Mouse (Mus musculus): ENCODE data around the gene Slc51a. TPM values are rescaled to one million over a fixed set of nuclear protein-coding genes. Genes with fewer than 3 reads are reported as not detected.
A peak's percentile ranks its signal among the peaks of the same experiment; 100 is the strongest.

Slc51a gene
- polyA plus RNA-seq, 2 experiments: 0.16 to 1.2 TPM

DNA sequence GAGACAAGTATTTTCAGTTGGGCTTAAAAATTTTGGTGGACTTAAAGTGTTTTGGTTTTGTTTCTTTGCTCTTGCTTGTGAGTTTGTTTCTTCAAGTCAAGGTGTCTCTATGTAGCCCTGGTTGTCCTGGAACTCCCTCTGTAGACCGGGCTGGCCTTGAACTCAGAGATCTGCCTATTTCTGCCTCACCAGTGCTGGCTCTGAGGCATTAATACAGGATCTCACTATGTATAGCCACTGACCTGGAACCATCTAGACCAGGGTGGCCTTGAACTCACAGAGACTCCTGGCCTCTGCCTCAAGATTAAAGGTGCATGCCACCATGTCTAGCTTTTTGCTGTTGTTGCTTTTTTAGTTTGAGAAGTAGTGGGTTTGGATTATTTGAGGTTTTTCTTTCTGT, 55.8 kb downstream of the Slc51a start:
- TF ChIP-seq EP300 (IDR thresholded peaks at IDR 0.05; ENCODE audit: low read depth): no peak
- no peak for TF ChIP-seq CTCF (IDR thresholded peaks at IDR 0.05; ENCODE audit: low read depth)
- ATAC-seq (ENCODE audit: insufficient read depth) (no peak), DNase-seq (ENCODE audit: low read depth in 3 of 3, low spot score in 3 of 3) (no peak)
- Histone ChIP-seq H3K36me3 (replicated peaks; ENCODE audit: control insufficient read depth, insufficient read depth, low read depth) (peaks cover 6% of the 10 kb centered on the region), H3K4me2 (ENCODE audit: low read depth) (peak overlapping the region; percentile 90), H3K9ac (replicated peaks) (peak overlapping the region; percentile 99), H3K9me3 (ENCODE audit: control insufficient read depth, low read length) (no peaks in the 10 kb centered on the region), H3K4me3 (ENCODE audit: insufficient read depth in 1 of 2, low read depth in 2 of 2, low read length in 2 of 2) (peak overlapping the region; percentile 87 to 95), H3K27me3 (ENCODE audit: control insufficient read depth, insufficient read depth, low read length) (no peaks in the 10 kb centered on the region), H3K27ac (peak overlapping the region; percentile 91), H3K4me1 (replicated peaks; ENCODE audit: control insufficient read depth in 2 of 2, insufficient read depth in 2 of 2, low read length in 1 of 2) (peaks cover 26 to 29% of the 10 kb centered on the region in 2 experiments)
- WGBS (ENCODE audit: insufficient replicate concordance): 77% methylated on average over 1 of the region's 1 CpGs

DNA sequence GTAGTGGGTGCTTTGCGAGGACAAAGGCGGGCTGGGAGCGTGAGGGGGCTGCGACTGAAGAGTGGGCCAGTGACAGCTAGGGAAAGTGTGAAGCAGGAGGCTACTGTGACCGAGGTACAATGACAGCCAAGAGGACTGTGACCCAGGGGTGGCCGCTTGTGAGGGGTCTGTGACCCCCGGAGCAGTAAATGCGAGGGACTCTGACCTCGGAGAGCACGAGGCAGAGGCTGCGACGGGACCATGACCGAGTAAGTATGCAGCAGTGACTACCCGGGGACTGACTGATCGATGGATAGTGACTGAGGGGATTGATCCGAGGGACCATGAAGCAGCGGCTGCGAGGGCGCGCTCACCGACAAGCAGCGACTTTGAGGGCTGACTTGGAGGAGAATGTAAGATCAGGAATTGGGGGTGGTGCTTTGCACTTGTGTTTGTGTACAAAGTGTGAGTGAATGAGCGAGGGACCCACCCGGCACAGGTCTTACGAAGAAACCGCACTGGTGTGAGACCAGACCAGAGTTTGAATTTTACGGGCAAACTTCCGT, 56.6 kb downstream of the Slc51a start:
- TF ChIP-seq EP300 (IDR thresholded peaks at IDR 0.05; ENCODE audit: low read depth): no peak
- no peak for TF ChIP-seq CTCF (IDR thresholded peaks at IDR 0.05; ENCODE audit: low read depth)
- no peaks in the 10 kb centered on the region for H3K27me3 ChIP-seq (ENCODE audit: control insufficient read depth, insufficient read depth, low read length)
- H3K4me1 ChIP-seq (replicated peaks; ENCODE audit: control insufficient read depth in 2 of 2, insufficient read depth in 2 of 2, low read length in 1 of 2): peaks cover 25 to 29% of the 10 kb centered on the region in 2 experiments
- ATAC-seq (ENCODE audit: insufficient read depth) (peak; percentile 71), DNase-seq (ENCODE audit: low read depth in 3 of 3, low spot score in 3 of 3) (no peak)
- peak overlapping the region; percentile 87 to 95 for H3K4me3 ChIP-seq (ENCODE audit: insufficient read depth in 1 of 2, low read depth in 2 of 2, low read length in 2 of 2)
- peak overlapping the region; percentile 90 for H3K4me2 ChIP-seq (ENCODE audit: low read depth)
- H3K9ac ChIP-seq (replicated peaks): peak overlapping the region; percentile 99
- H3K36me3 ChIP-seq (replicated peaks; ENCODE audit: control insufficient read depth, insufficient read depth, low read depth): peaks cover 4% of the 10 kb centered on the region
- peak overlapping the region; percentile 91 for H3K27ac ChIP-seq
- 2% methylated on average over 28 of the region's 28 CpGs for WGBS (ENCODE audit: insufficient replicate concordance)
- H3K9me3 ChIP-seq (ENCODE audit: control insufficient read depth, low read length): no peaks in the 10 kb centered on the region

- peak; percentile 95 for ATAC-seq (ENCODE audit: insufficient read depth)
- no peaks in the 10 kb centered on the region; the same call in none of the 2 replicates for H3K36me3 ChIP-seq (replicated peaks; ENCODE audit: control insufficient read depth, insufficient read depth, low read depth)
- H3K27ac ChIP-seq: peak within 1 kb of the TSS; percentile 91
- H3K4me1 ChIP-seq (replicated peaks; ENCODE audit: control insufficient read depth in 2 of 2, insufficient read depth in 2 of 2, low read length in 1 of 2): peaks cover 25 to 29% of the 10 kb centered on the region in 2 experiments
- no peaks in the 10 kb centered on the region for H3K27me3 ChIP-seq (ENCODE audit: control insufficient read depth, insufficient read depth, low read length)
- no peak; the same call in 1 of the 2 replicates for TF ChIP-seq CTCF (IDR thresholded peaks at IDR 0.05; ENCODE audit: low read depth)
- no peak; the same call in none of the 2 replicates for TF ChIP-seq EP300 (IDR thresholded peaks at IDR 0.05; ENCODE audit: low read depth)
- peak within 1 kb of the TSS; percentile 87 to 95 for H3K4me3 ChIP-seq (ENCODE audit: insufficient read depth in 1 of 2, low read depth in 2 of 2, low read length in 2 of 2)
- WGBS (ENCODE audit: insufficient replicate concordance): 2% methylated on average over 54 of the region's 54 CpGs
- H3K9me3 ChIP-seq (ENCODE audit: control insufficient read depth, low read length): no peaks in the 10 kb centered on the region
- peak; percentile 87 to 90 (median 88) for DNase-seq (ENCODE audit: low read depth in 3 of 3, low spot score in 3 of 3)
- H3K9ac ChIP-seq (replicated peaks): peak within 1 kb of the TSS; percentile 99
- H3K4me2 ChIP-seq (ENCODE audit: low read depth): peak within 1 kb of the TSS; percentile 90
Observed at GRCm38 (mm10) chr16:32430474-32431046, 57.1 kb downstream of the Slc51a start, which contains the start of gene Pcyt1a. Gene Pcyt1a, plus strand, starts transcription at chr16:32430921.

DNA sequence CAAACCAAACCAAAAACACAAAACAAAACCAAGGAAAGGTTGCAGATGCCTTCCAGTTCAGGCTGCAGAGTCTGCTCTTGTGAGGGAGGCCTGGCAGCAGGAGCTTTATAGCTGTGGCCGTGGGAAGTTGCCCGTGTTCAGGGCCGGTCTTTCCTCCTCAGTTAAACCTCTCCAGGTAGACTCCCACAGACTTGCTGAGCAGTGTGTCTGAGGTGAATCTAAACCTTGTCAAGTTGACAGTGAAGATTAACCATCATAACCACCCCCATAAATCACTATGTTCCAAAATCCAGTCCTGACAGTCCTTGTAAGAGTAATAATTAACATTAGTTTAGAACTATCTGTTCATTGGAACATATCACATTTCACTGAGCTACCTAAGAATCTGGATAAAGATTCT, 60.2 kb downstream of the Slc51a start:
- TF ChIP-seq CTCF (IDR thresholded peaks at IDR 0.05; ENCODE audit: low read depth) (no peak), EP300 (IDR thresholded peaks at IDR 0.05; ENCODE audit: low read depth) (no peak)
- ATAC-seq (ENCODE audit: insufficient read depth): no peak
- no peak for DNase-seq (ENCODE audit: low read depth in 3 of 3, low spot score in 3 of 3)
- Histone ChIP-seq H3K27ac (no peak overlapping the region), H3K9ac (replicated peaks) (no peak overlapping the region), H3K27me3 (ENCODE audit: control insufficient read depth, insufficient read depth, low read length) (no peaks in the 10 kb centered on the region), H3K4me2 (ENCODE audit: low read depth) (no peak overlapping the region), H3K4me3 (ENCODE audit: insufficient read depth in 1 of 2, low read depth in 2 of 2, low read length in 2 of 2) (no peak overlapping the region), H3K4me1 (replicated peaks; ENCODE audit: control insufficient read depth in 2 of 2, insufficient read depth in 2 of 2, low read length in 1 of 2) (peaks cover 11 to 18% of the 10 kb centered on the region in 2 experiments), H3K36me3 (replicated peaks; ENCODE audit: control insufficient read depth, insufficient read depth, low read depth) (no peaks in the 10 kb centered on the region), H3K9me3 (ENCODE audit: control insufficient read depth, low read length) (no peaks in the 10 kb centered on the region)
- 81% methylated on average over 3 of the region's 3 CpGs for WGBS (ENCODE audit: insufficient replicate concordance)

Other genes with a start within 250 kb of the Slc51a start
- gene Fbxo45, start 240.7 kb downstream of the Slc51a start, polyA plus RNA-seq (2012; rRNA removed): 2.7 and 4.0 TPM in 2 replicates
- gene Fbxo45, start 240.7 kb downstream of the Slc51a start, polyA plus RNA-seq (2014; fragmentation: Nextera tagmentation; extraction: Ambion mirVana): 5.1 and 6.6 TPM in 2 replicates
- gene Wdr53, start 240.7 kb downstream of the Slc51a start, polyA plus RNA-seq (2012; rRNA removed): 4.8 and 7.9 TPM in 2 replicates
- gene Wdr53, start 240.7 kb downstream of the Slc51a start, polyA plus RNA-seq (2014; fragmentation: Nextera tagmentation; extraction: Ambion mirVana): 11.2 and 11.5 TPM in 2 replicates
- gene Smco1, start 216.4 kb downstream of the Slc51a start, polyA plus RNA-seq (2012; rRNA removed): not detected in 2 replicates
- gene Smco1, start 216.4 kb downstream of the Slc51a start, polyA plus RNA-seq (2014; fragmentation: Nextera tagmentation; extraction: Ambion mirVana): not detected in 2 replicates
- gene Rnf168, start 210.4 kb downstream of the Slc51a start, polyA plus RNA-seq (2012; rRNA removed): 3.7 and 6.1 TPM in 2 replicates
- 11.3 and 13.8 TPM in 2 replicates for gene Rnf168, start 210.4 kb downstream of the Slc51a start, polyA plus RNA-seq (2014; fragmentation: Nextera tagmentation; extraction: Ambion mirVana)
- gene Ubxn7, start 155.6 kb downstream of the Slc51a start, polyA plus RNA-seq (2012; rRNA removed): 2.7 and 5.1 TPM in 2 replicates
- gene Ubxn7, start 155.6 kb downstream of the Slc51a start, polyA plus RNA-seq (2014; fragmentation: Nextera tagmentation; extraction: Ambion mirVana): 5.4 and 7.6 TPM in 2 replicates
- 0.04 TPM in 1 of 2 replicates, not detected in the other for gene Tm4sf19, start 87.4 kb downstream of the Slc51a start, polyA plus RNA-seq (2012; rRNA removed)
- not detected in 2 replicates for gene Tm4sf19, start 87.4 kb downstream of the Slc51a start, polyA plus RNA-seq (2014; fragmentation: Nextera tagmentation; extraction: Ambion mirVana)
- 2.1 and 3.1 TPM in 2 replicates for gene Tctex1d2, start 68.2 kb downstream of the Slc51a start, polyA plus RNA-seq (2012; rRNA removed)
- 6.4 and 7.2 TPM in 2 replicates for gene Tctex1d2, start 68.2 kb downstream of the Slc51a start, polyA plus RNA-seq (2014; fragmentation: Nextera tagmentation; extraction: Ambion mirVana)
- 12.8 and 16.3 TPM in 2 replicates for gene Pcyt1a, start 57.0 kb downstream of the Slc51a start, polyA plus RNA-seq (2012; rRNA removed)
- 40.3 and 41.6 TPM in 2 replicates for gene Pcyt1a, start 57.0 kb downstream of the Slc51a start, polyA plus RNA-seq (2014; fragmentation: Nextera tagmentation; extraction: Ambion mirVana)
- not detected in 2 replicates for gene Zdhhc19, start 8.4 kb upstream of the Slc51a start, polyA plus RNA-seq (2012; rRNA removed)
- not detected in 2 replicates for gene Zdhhc19, start 8.4 kb upstream of the Slc51a start, polyA plus RNA-seq (2014; fragmentation: Nextera tagmentation; extraction: Ambion mirVana)
- 157 and 235 TPM in 2 replicates for gene Tfrc, start 121.0 kb upstream of the Slc51a start, polyA plus RNA-seq (2012; rRNA removed)
- gene Tfrc, start 121.0 kb upstream of the Slc51a start, polyA plus RNA-seq (2014; fragmentation: Nextera tagmentation; extraction: Ambion mirVana): 388 and 433 TPM in 2 replicates
- gene Tnk2, start 156.0 kb upstream of the Slc51a start, polyA plus RNA-seq (2012; rRNA removed): 15.3 and 19.4 TPM in 2 replicates
- 3.8 and 4.6 TPM in 2 replicates for gene Tnk2, start 156.0 kb upstream of the Slc51a start, polyA plus RNA-seq (2014; fragmentation: Nextera tagmentation; extraction: Ambion mirVana)
- 0.63 and 0.71 TPM in 2 replicates for gene Muc4, start 248.0 kb upstream of the Slc51a start, polyA plus RNA-seq (2012; rRNA removed)
- 0.76 and 0.79 TPM in 2 replicates for gene Muc4, start 248.0 kb upstream of the Slc51a start, polyA plus RNA-seq (2014; fragmentation: Nextera tagmentation; extraction: Ambion mirVana)

Measured in liver, embryonic 14.5 days (tissue).